Mouse (Mus musculus) CH12.LX (cell line): ENCODE measurements around the gene Pip5kl1.

ENCODE experiments used
- CTCF ChIP-seq, 2 experiments: IDR thresholded peaks in 1 of 2; conservative IDR thresholded peaks in 1 of 2; 2 replicates each; pipeline ENCODE4 v1.5.1; 2011 to 2012; ENCODE audit warnings: low read depth in 2 of 2, low read length in 2 of 2, improper control_type of control experiment in 1 of 2, inconsistent platforms in 1 of 2, mild to moderate bottlenecking in 1 of 2, moderate library complexity in 1 of 2
- EP300 ChIP-seq: IDR thresholded peaks from 2 replicates; pipeline ENCODE4 v1.6.1; 2011; ENCODE audit warnings: low read length, improper control_type of control experiment
- MAFK ChIP-seq: IDR thresholded peaks from 2 replicates; pipeline ENCODE4 v1.6.1; 2011; ENCODE audit warnings: low read length, improper control_type of control experiment; ENCODE audit not compliant: insufficient replicate concordance
- PAX5 ChIP-seq: IDR thresholded peaks from 2 replicates; pipeline ENCODE4 v1.6.1; 2012; ENCODE audit warnings: low read length, inconsistent platforms, mixed read lengths
- POLR2A ChIP-seq: IDR thresholded peaks from 2 replicates; pipeline ENCODE4 v1.6.1; 2011; ENCODE audit warnings: low read depth, mild to moderate bottlenecking, improper control_type of control experiment, low read length
- ZC3H11A ChIP-seq: IDR thresholded peaks from 2 replicates; pipeline ENCODE4 v1.6.1; 2012; ENCODE audit warnings: low read depth, mild to moderate bottlenecking, inconsistent platforms, low read length, improper control_type of control experiment
- ZMIZ1 ChIP-seq: IDR thresholded peaks from 2 replicates; pipeline ENCODE4 v1.6.1; 2012; ENCODE audit warnings: low read depth, mild to moderate bottlenecking, inconsistent platforms, low read length, improper control_type of control experiment

DNA sequence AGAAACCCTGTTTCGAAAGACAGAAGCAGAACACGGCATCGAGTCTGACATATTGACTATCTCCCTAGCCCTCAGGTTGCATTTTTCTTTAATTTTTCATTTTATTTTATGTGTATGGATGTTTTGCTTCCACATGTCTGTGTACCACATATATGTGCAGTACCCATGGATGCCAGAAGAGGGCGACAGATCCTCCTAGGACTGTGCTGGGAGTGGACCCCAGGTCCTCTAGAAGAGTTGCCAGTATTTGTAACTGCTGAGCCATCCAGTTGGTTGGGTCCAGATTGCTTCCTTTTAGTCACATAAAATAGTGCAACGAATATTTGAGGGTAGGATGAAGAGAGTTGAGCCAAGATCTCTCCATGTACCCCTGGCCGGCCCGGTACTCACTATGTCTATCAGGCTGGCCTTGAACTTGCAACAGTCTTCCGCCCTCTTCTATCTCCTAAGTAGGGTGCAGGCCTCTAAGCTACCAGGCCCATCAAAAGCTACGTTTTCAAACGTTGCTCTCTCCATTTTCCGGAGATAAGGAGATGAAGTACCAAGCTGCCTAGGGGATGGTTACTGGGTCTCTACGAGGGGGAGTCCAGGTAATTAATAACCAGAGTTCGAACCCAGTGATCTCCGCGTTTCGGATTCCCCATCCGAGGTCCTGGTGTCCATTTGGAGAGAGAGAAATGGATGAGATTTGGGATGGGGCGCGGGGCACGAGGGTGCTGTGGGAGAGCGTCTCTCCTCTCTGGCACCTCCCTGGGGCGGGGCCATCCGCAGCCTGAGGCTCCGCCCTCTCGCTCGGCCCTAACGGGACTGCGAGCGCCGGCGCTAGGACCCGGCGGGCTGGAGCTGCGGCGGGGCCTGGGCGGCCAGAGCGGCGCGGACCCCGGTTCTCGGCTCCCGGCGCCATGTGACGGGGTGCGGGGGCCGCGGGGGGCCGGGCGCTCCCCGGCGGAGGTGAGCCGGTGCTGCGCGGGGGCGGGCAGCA, 31.9 kb downstream of the Pip5kl1 start:
- TF ChIP-seq PAX5 (no peak), CTCF (conservative IDR thresholded peaks at IDR 0.05 in 1 of 2, IDR thresholded peaks at IDR 0.05 in 1 of 2; ENCODE audit: low read depth in 2 of 2, low read length in 2 of 2) (peak; percentile 65 to 71), POLR2A (peak; percentile 42; the same call in 1 of the 2 replicates), EP300 (no peak), ZMIZ1 (no peak), ZC3H11A (no peak), MAFK (no peak)
